Mouse (Mus musculus) limb, embryonic 11.5 days (tissue): ENCODE data around the gene Pex14. TPM values are rescaled to one million over a fixed set of nuclear protein-coding genes. Genes with fewer than 3 reads are reported as not detected.

Experiments
- ATAC-seq: fragments of 200-750 bp; cut with Nextera tagmentation; 2 replicates; pipeline ENCODE4 v1.8.0; 2017; ENCODE audit warnings: low read depth; ENCODE audit not compliant: insufficient number of reproducible peaks, low FRiP score, low TSS enrichment
- DNase-seq: peaks from one replicate; pipeline ENCODE4 v3.0.0-alpha.2; 2015; ENCODE audit warnings: low spot score
- H3K27ac ChIP-seq: fragments of 300-500 bp; sonication (generic); replicated peaks from 2 replicates; pipeline ENCODE4 v1.5.1; 2014; ENCODE audit warnings: low read depth, mild to moderate bottlenecking, low read length
- H3K27me3 ChIP-seq: fragments of 300-500 bp; sonication (generic); 2 replicates; pipeline ENCODE4 v1.6.1; 2014; ENCODE audit warnings: mild to moderate bottlenecking, low read length, mixed read lengths; ENCODE audit not compliant: control insufficient read depth, insufficient read depth
- H3K36me3 ChIP-seq: fragments of 300-500 bp; sonication (generic); 2 replicates; pipeline ENCODE4 v1.6.1; 2014; ENCODE audit warnings: mild to moderate bottlenecking, low read length, moderate library complexity, mixed read lengths; ENCODE audit not compliant: control insufficient read depth, insufficient read depth
- H3K4me1 ChIP-seq: fragments of 300-500 bp; sonication (generic); 2 replicates; pipeline ENCODE4 v1.6.1; 2014; ENCODE audit warnings: low read length, mixed read lengths; ENCODE audit not compliant: control insufficient read depth, insufficient read depth
- H3K4me2 ChIP-seq: fragments of 300-500 bp; sonication (generic); 2 replicates; pipeline ENCODE4 v1.6.1; 2014; ENCODE audit warnings: low read depth, mild to moderate bottlenecking, moderate library complexity; ENCODE audit not compliant: severe bottlenecking
- H3K4me3 ChIP-seq: fragments of 300-500 bp; sonication (generic); 2 replicates; pipeline ENCODE4 v1.5.1; 2014; ENCODE audit warnings: low read depth, low read length
- H3K9ac ChIP-seq: fragments of 300-500 bp; sonication (generic); 2 replicates; pipeline ENCODE4 v1.6.1; 2014; ENCODE audit warnings: mild to moderate bottlenecking, low read length
- H3K9me3 ChIP-seq: fragments of 300-500 bp; sonication (generic); 2 replicates; pipeline ENCODE4 v1.6.1; 2016; ENCODE audit warnings: low read length; ENCODE audit not compliant: control insufficient read depth
- WGBS: fragments of 180-500 bp; shearing (Covaris S2); extraction: QIAGEN DNeasy Blood & Tissue Kit; methylation state at CpG from one replicate; pipeline ENCODE4 v1.1.7; 2014; 5-methylcytosine and 5-hydroxymethylcytosine counted together
- polyA plus RNA-seq: library from polyadenylated mRNA; unstranded; fragments of >200 nt; fragmentation: Nextera tagmentation; extraction: Ambion mirVana; gene quantifications from 2 replicates; pipeline ENCODE4 v1.2.1, GENCODE M21; 2014

Pex14 gene
- polyA plus RNA-seq, 1 experiment from 2014 or later, result 41.1 TPM

GRCm38 (mm10) chr4:148955131-148955813 is 144.4 kb downstream of the Pex14 start:
- Histone ChIP-seq H3K9ac (no peak overlapping the region), H3K36me3 (peaks cover 4% of the 10 kb centered on the region; the same call in 1 of the 2 replicates), H3K4me3 (no peak overlapping the region), H3K4me2 (no peak overlapping the region), H3K9me3 (no peaks in the 10 kb centered on the region), H3K27ac (no peak overlapping the region), H3K4me1 (peaks cover 46% of the 10 kb centered on the region), H3K27me3 (peaks cover 34% of the 10 kb centered on the region)
- ATAC-seq (no peak), DNase-seq (no peak)
- WGBS, result 88% methylated on average over 14 of the region's 14 CpGs

- Histone ChIP-seq H3K9ac (peak overlapping the region; percentile 43; the same call in 1 of the 2 replicates), H3K27me3 (peaks cover 37% of the 10 kb centered on the region), H3K4me2 (peak overlapping the region; percentile 76), H3K9me3 (no peaks in the 10 kb centered on the region), H3K4me3 (peak overlapping the region; percentile 33), H3K36me3 (no peaks in the 10 kb centered on the region), H3K4me1 (peaks cover 54% of the 10 kb centered on the region), H3K27ac (no peak overlapping the region)
- no peak for DNase-seq
- WGBS, result 2% methylated on average over 67 of the region's 69 CpGs
- ATAC-seq, result 0 out of 2 replicates have a peak, but pooled peaks have one; percentile 22
These were observed 147.1 kb downstream of the Pex14 start for GRCm38 (mm10) chr4:148952328-148953222.

GRCm38 (mm10) chr4:148951821-148952291 is 147.8 kb downstream of the Pex14 start:
- peak overlapping the region; percentile 76 for H3K4me2 ChIP-seq
- ATAC-seq (no peak), DNase-seq (peak; percentile 69)
- WGBS, result 1% methylated on average over 41 of the region's 44 CpGs
- H3K4me3 ChIP-seq, result peak overlapping the region; percentile 33
- no peaks in the 10 kb centered on the region for H3K9me3 ChIP-seq
- no peak overlapping the region for H3K27ac ChIP-seq
- H3K36me3 ChIP-seq, result no peaks in the 10 kb centered on the region
- H3K4me1 ChIP-seq, result peaks cover 55% of the 10 kb centered on the region
- peaks cover 37% of the 10 kb centered on the region for H3K27me3 ChIP-seq
- H3K9ac ChIP-seq, result 0 out of 2 replicates have a peak overlapping the region, but pooled peaks have one; percentile 43

GRCm38 (mm10) chr4:148950932-148951650 is 148.6 kb downstream of the Pex14 start:
- Histone ChIP-seq H3K27me3 (peaks cover 37% of the 10 kb centered on the region), H3K9ac (no peak overlapping the region), H3K27ac (no peak overlapping the region; the same call in 1 of the 2 replicates), H3K4me3 (peak overlapping the region; percentile 33; the same call in 1 of the 2 replicates), H3K4me2 (peak overlapping the region; percentile 76; the same call in 1 of the 2 replicates), H3K9me3 (no peaks in the 10 kb centered on the region), H3K36me3 (no peaks in the 10 kb centered on the region), H3K4me1 (peaks cover 52% of the 10 kb centered on the region)
- DNase-seq (peak; percentile 78), ATAC-seq (no peak)
- 27% methylated on average over 25 of the region's 25 CpGs for WGBS

GRCm38 (mm10) chr4:148950487-148950886 is 149.2 kb downstream of the Pex14 start:
- WGBS, result 69% methylated on average over 6 of the region's 6 CpGs
- no peak overlapping the region for H3K27ac ChIP-seq
- no peak overlapping the region for H3K4me3 ChIP-seq
- DNase-seq, result no peak
- peaks cover 37% of the 10 kb centered on the region for H3K27me3 ChIP-seq
- no peak overlapping the region for H3K4me2 ChIP-seq
- H3K36me3 ChIP-seq, result no peaks in the 10 kb centered on the region
- peaks cover 52% of the 10 kb centered on the region for H3K4me1 ChIP-seq
- no peak overlapping the region for H3K9ac ChIP-seq
- ATAC-seq, result no peak
- no peaks in the 10 kb centered on the region for H3K9me3 ChIP-seq

- H3K4me2 ChIP-seq, result no peak overlapping the region
- H3K36me3 ChIP-seq, result no peaks in the 10 kb centered on the region
These were observed 151.8 kb downstream of the Pex14 start for GRCm38 (mm10) chr4:148947833-148948388.

GRCm38 (mm10) chr4:148946071-148946470 is 153.6 kb downstream of the Pex14 start:
- peaks cover 13% of the 10 kb centered on the region for H3K27me3 ChIP-seq
- no peak overlapping the region for H3K9ac ChIP-seq
- no peak overlapping the region for H3K4me2 ChIP-seq
- WGBS, result 88% methylated on average over 8 of the region's 8 CpGs
- no peaks in the 10 kb centered on the region for H3K36me3 ChIP-seq
- H3K4me1 ChIP-seq, result peaks cover 35% of the 10 kb centered on the region
- DNase-seq (no peak), ATAC-seq (no peak)
- no peaks in the 10 kb centered on the region for H3K9me3 ChIP-seq
- no peak overlapping the region for H3K4me3 ChIP-seq
- no peak overlapping the region for H3K27ac ChIP-seq

More at GRCm38 (mm10) chr4:148947833-148948388, 151.8 kb downstream of the Pex14 start:
- DNase-seq, result peak; percentile 54
- no peak overlapping the region for H3K27ac ChIP-seq
- ATAC-seq, result no peak
- H3K4me3 ChIP-seq, result no peak overlapping the region
- 45% methylated on average over 10 of the region's 10 CpGs for WGBS
- no peak overlapping the region; the same call in 1 of the 2 replicates for H3K9ac ChIP-seq
- H3K9me3 ChIP-seq, result no peaks in the 10 kb centered on the region
- H3K4me1 ChIP-seq, result peaks cover 49% of the 10 kb centered on the region
- peaks cover 31% of the 10 kb centered on the region for H3K27me3 ChIP-seq
